Mouse (Mus musculus): ENCODE data around the gene Rassf6.

- TF ChIP-seq POLR2A (IDR thresholded peaks at IDR 0.05; ENCODE audit: insufficient read depth, low read depth, low read length) (no peak), CTCF (IDR thresholded peaks at IDR 0.05; ENCODE audit: insufficient read depth, low read depth, low read length) (no peak)
These were observed 28.4 kb downstream of the Rassf6 start for GRCm38 (mm10) chr5:90611996-90612611.

Measured in olfactory bulb, adult 2 months (tissue).